Mouse (Mus musculus) ovary, postnatal 36 days (tissue): ENCODE measurements around the gene Ksr2.
"Not testable (repeated sequence)": the region's sequence is repeated elsewhere in the genome, so short reads cannot be mapped to it uniquely, and the experiment has no call there.

Experiments used
- DNase-seq: peaks from one replicate; pipeline ENCODE4 v3.0.0; 2022; ENCODE audit warnings: low spot score, mixed read lengths

The Ksr2 gene

DNA sequence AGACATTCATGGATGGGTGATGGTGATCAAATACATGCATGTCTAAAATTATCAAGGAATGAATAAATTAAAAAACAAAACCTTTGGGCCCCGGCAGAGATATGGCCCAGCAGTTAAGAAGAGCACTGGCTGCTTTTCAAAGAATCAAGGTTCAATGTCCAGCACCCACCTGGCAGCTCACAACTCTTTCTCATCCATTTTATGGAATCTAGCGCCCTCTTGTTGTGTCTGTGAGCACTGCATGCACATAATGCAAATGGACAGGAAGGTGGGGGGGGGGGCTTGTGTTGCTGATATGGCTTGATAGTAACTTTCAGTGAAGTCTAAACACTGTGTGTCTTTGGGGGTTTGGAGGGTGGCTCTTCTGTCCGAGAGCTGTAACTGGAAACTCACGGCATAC lies 5.6 kb upstream of the Ksr2 start:
- peak; percentile 11 for DNase-seq

DNA sequence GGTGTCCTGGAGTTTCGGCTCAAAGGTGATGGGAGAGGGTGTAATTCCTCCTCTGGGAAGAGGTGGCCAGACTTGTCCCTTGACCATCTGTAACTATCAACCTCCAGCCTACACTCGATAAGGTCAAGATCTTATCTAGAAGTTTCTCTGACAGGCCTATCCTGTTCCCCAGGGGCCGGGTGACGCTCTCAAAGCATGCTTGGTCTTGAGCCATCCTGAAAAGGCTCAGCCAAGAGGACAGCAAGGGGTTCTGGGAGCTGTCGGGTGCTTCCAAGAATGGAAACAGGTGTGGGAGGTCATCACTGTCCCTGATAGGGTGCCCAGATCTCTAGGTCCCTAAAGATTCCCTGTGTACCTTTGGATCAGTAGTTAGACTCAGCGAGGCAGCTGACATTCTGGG lies 4.4 kb upstream of the Ksr2 start:
- no peak for DNase-seq

DNA sequence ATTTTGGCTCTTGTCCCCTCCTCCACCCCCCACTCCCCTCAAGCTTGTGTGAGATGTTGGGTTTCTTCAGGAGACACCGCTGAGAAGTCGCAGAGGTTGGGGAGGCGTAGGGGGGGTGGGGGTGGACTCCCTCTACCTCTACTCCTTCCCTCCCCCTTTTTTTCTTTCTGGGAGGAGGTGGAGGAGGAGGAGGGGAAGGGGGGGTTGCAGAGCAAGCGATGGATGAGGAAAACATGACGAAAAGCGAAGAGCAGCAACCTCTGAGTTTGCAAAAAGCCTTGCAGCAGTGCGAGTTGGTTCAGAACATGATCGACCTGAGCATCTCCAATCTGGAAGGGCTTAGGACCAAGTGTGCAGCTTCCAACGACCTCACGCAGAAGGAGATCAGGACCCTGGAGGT lies 811 bp downstream of the Ksr2 start:
- DNase-seq, result no peak

DNA sequence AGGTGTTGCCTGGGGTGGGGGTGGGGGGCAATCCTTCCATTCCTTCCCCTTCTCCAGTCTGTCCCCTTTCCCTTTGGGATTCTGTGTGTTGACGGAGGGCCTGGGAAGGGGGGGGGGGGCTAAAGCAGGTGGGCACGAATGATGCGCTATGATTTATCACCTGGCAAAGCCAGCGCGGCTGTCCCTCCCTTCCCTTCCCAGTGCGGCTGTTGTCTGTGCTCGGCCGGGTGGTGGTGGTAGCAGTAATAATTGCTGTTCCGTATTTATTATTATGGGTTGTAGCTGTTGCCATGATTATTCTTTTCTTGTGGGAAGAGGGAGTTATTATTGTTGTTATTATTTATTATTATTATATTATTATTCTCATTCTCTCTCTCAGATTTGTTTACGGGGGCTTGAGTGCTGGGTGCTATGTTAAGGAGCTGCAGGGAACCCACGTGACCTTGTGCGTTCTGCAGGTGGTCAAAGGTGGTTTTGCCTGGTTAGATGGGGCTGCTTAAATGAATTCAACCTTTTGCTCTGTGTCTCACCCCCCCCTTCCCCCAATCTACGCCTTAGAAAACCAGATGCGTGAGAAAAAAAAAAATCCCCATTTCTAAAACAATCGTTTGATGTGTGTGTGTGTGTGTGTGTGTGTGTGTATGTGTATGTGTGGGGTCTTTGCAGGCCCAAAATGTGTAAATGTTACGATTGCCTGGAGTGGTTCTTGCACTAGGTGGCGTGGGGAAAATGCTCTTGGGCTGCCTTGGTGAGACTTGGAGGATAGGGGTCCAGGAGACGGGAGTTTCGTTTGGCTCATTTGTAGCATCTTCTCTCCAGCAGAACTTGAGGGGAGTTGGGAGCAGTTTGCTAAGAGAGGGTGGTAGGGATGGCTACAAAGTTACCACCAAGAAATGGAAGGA lies 1.5 kb downstream of the Ksr2 start:
- no peak for DNase-seq

DNA sequence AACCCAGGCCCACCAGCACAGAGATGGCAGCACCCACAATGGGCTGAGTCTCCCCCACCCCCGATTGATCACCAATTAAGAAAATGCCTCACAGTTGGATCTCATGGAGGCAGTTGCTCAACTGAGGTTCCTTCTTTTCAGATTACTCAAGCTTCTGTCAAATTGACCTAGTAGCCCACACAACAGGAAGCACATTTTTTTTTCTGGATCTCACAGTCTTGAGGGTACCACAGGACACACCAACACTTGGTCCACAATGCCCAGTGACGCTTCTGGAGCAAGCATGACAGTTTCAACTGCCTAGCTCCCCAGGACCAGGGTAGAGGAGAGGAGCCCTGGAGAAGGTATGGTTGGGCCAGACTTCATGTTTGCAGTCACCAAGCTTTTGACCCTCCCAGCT lies 3.6 kb downstream of the Ksr2 start:
- no peak for DNase-seq

DNA sequence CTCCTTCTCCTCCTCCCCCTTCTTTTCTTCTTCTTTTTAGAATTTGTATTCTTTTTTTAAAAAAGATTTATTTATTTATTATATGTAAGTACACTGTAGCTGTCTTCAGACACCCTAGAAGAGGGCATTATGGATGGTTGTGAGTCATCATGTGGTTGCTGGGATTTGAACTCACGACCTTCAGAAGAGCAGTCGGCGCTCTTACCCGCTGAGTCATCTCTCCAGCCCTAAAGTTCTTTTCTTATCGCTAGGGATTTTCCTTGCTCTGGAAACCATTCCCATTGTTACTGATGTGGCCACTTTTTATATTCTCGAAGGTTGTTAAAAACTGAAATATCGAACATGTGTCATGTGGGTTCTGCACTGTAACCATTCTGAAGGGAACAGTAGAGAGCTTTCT lies 19.7 kb downstream of the Ksr2 start:
- DNase-seq, result not testable (repeated sequence)

DNA sequence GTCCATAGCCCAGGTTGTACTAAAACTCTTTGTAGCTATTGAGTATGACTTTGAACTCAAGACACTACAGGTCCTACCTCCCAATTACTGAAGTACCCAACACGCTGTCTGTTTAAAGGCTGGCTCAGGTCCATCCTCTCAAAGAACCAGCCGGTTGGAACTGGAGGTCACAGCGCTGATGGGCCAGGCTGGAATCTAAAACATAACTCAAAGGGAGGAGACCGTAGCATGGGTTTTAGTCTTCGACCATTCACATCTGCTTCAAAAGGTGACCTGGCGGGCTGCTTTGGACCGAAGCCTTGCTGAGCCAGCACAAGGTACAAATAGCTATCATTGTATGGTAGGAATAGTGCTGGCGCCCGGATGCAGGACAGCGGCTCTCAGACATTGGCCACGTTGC lies 26.5 kb downstream of the Ksr2 start:
- DNase-seq, result no peak

DNA sequence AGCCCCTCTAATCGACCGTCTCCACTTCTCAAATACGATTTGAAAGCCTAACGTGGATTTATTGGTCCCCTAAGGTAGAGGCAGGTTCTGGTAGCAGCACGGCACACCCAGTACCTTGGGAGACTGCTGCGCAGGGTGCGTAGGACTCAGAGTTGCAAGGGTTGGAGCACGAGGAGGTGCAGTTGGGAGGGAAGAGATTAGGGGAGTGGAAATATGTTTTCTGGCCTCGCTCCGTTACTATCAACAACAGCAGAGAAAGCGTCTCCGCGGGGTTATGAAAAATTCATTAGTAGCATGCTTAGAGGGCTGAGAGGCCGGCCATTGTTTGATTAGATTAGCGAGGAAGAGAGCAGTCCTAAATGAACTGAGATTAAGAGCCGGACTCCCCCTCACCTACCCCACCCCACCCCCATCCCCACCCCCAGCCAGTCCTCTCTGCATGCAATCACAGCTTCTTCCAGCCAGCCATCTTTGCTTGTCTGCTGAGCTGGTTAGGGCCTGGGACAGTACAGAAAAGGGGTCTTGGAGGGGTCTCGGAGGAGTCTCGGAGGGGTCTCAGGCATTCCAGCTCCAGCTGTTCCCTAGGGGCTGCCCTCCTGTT lies 27.5 kb downstream of the Ksr2 start:
- DNase-seq, result no peak

DNA sequence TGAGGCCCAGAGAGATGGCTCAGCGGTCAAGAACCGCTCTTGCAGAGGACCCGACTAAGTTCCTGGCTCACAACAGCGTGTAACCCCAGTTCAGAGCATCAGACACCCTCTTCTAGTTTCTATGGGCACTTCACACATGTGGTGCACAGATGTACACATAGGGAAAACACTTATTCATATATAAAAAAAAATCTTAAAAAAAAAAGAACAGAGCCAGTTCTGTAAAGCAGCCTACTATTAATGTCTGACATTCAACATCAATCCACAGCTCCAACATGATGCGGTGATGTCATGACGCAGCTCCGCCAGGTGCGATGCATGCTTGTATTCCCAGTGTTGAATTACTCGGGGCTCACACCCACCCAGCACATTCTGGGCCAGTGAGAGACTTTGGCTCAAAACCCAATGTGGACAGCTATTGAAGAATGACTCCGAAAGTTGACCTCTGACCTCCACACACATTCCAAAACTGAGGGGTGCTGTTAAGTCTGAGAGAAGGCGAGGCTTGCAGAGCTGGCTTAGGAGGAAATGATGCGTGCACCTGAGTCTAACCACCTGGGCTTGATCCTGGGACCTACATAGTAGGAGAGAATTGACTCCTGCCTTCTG lies 28.5 kb downstream of the Ksr2 start:
- DNase-seq, result no peak

DNA sequence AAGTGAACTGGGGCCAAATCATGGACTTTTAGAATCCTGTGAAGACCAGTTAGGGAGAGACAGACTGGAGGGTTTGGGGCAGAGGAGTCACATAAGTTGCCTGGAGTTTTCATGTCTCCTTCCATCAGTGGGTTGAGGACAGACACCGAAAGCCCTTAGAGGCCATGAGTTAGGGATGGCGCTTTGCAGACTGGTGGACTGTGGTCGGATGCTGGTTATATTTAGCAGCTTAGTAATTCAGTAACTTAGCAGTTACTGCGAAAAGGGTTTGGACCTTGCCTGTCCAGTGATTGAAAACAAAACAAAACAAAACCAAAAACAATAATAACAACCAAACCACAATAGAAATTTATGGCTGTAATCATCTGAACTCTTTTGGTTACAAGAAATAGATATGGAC lies 29.3 kb downstream of the Ksr2 start:
- DNase-seq, result no peak

DNA sequence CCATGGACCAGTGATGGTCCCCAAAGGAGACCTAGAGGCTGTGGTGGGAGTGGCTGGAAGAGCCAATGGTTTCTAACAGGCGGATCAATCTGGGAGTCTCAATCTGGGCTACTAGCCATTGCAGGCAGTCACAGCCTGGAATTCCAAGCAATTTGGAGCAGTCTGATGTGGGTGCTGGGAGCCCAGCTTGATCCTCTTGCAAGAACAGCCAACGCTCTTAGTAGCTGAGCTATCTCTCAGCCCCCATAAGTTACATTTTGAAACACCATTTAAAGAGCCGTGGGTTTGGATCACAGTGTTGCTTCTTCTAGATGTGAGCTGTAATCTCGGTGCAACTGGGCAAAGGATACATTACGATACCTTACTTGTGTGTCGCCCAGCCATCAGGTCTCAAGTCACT lies 30.1 kb downstream of the Ksr2 start:
- no peak for DNase-seq

DNA sequence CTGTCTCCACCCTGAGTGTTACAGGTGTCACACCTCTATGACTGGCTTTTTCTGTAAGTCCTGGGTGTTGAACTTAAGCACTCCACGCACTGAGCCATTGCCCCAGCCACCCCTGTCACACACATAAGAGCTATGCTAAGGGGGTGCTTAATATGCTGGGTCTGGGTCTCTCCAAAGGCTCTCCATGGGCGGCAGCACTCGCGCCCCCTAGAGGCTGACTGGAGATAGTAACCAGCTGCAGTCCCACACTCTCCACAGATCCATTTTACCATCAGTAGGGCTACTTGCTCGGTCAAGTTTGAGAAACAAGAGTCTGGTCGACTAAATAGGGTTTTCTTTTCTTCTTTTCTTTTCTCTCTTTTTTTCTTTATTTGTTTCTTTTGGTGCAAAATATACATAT lies 33.9 kb downstream of the Ksr2 start:
- DNase-seq, result no peak

DNA sequence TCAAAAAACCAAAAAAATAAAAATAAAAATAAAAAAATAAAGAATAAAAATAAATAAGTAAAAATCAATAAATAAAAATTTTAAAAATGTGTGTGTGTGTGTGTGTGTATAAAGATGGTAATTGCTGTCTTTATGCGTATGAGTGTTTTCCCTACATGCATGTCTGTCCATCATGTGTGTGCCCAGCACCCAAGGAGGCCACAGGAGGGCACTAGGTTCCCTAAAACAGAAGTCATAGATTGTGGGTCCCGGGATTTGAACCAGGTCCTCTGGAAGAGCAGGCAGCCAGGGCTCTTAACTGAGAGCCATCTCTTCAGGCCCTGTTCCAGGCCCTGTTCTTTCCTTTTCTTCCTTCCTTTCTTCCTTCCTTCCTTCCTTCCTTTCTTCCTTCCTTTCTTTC lies 38.2 kb downstream of the Ksr2 start:
- no peak for DNase-seq

DNA sequence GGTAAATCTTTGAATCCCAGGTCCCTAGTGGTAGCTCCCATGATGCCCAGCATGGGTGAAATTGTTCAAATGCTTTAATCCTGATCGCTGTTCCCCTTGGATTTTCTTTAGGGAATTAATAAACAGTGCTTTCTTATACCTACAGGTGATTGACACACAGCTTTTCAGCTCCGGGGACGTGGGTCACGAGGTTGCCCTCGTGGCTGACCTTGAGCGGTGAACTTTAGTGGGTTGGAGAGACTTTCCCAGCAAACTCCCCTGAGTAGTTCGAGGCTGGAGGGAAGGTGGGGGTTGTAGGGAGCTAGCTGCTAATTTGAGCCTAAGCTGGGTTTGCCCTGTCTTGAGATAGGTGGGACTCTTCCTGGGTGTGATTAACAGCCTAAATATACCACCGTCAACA lies 41.7 kb downstream of the Ksr2 start:
- no peak for DNase-seq

DNA sequence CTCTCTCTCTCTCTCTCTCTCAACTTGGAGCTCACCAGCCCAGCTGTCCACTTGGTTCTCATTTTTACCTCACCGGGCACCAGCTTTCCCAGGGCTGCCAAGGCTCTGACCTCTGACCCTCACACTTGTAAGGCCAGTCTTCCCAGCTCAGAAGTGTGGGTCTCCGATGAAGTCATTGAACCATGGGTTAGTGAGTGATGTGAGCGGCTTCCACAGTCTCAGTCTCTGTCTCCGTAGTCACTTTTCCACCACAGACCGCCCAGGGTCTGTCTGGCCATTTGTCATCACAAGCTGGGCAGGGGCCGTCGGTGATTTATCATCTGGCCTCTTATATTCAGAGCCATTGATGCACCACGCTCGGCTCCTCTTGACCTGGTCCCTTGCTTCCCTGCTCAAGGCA lies 43.3 kb downstream of the Ksr2 start:
- DNase-seq, result no peak

DNA sequence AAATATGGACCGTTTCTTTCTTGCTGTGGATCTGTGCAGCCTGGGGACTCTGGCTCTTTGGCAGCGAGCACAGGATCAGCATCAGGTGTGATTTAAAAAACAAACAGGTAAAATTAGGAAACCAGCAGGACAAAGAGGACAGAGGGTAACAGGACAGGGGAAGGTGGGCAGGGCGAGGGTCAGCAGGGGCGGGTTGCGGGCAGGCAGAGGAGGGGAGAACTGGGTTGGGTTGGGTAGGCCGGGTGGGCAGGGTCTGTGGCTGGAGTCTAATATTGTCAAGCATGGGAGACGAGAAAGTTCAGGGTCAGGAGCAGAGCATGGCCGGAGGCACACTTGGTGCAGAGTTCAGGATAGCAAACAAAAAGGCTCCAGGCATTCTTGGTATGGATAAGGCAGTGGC lies 43.8 kb downstream of the Ksr2 start:
- DNase-seq, result no peak

DNA sequence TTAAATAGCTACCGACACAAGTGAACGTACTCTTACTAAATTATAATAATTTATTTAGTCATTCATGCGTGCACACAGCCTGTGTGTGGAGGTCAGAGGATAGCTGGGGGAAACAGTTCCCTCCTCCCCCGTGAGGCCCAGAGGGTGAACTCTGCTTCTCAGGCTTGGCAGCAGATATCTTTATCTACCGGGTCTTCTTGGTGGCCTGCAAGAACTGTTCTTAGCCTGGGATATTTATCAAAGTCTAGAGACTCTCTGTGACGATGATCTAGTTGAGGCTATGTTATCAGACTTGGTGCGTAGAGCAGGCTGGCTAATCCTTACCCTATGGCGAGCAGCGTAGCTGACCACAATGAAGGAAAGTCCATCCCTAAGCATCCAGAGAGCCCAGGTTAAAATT lies 45.1 kb downstream of the Ksr2 start:
- DNase-seq, result no peak

DNA sequence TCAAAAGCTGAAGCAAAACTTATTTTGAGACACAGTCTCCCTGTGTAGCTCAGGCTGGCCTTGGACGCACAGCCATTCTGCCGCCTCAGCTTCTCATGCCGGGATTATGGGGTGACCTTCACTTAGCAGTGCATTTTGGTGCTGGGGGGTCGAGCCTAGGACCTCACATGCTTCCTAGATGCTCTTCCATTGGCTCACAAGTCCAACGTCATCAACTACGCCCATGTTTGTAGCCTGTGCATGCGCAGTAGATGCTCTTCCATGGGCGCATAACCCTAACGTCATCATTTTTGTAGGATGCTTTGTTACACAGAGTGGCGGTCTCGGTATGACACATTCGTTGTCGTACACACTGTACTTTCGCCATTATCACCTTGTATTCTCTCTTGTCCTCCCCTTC lies 46.5 kb downstream of the Ksr2 start:
- no peak for DNase-seq

DNA sequence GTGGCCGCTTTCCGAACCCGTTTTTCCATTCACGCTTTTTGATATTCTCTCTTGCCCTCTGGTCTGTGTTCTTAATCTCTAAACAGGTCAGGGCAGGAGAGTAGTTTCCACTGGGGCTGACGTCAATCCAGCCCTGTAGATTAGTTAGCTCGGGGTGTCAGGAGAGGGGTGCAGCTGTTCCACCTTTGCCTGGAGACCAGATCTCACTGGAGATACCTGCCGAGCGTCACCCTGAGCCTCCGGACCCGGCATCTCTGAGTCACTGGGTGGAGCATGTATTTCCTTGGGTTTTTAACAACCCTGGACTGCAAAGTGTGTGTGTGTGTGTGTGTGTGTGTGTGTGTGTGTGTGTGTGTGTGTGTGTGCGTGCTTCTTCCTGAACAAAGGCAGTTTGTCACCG lies 53.3 kb downstream of the Ksr2 start:
- DNase-seq, result no peak

DNA sequence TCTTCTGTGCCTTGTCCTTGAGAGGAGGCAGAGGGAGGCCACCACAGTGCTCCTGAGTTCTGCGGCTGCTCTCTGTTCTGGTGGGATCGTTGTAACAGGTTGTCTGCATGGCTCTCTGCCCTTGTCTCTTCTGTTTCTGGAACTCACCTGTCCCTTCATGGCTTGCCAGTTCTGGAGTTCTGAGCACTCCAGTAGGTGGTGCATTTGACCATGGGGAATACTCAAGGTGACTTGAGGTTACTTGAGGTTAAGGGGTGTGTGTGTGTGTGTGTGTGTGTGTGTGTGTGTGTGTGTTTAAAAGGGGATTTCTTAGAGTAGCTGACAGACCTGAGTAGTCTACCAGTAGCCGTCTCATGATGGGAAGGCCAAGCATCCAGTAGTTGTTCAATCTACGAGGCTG lies 55.2 kb downstream of the Ksr2 start:
- DNase-seq, result no peak

DNA sequence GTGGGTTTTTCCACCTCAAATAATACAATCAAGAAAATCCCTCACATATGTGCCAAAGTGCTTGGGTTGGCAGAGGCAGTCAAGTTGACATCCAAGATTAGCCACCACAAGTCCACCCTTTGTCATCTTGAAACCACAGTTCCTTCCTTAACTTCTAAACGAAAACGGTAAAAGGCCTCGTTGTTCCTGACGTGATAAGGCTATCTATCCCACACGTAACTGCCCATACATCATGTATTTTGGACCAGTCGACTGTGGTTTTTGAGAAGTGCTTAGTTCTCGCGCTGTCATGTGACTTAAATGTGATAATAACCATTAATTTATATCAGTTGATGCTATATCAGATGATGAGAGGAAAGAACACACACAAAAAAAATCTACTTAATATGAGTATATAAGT lies 55.8 kb downstream of the Ksr2 start:
- DNase-seq, result no peak

DNA sequence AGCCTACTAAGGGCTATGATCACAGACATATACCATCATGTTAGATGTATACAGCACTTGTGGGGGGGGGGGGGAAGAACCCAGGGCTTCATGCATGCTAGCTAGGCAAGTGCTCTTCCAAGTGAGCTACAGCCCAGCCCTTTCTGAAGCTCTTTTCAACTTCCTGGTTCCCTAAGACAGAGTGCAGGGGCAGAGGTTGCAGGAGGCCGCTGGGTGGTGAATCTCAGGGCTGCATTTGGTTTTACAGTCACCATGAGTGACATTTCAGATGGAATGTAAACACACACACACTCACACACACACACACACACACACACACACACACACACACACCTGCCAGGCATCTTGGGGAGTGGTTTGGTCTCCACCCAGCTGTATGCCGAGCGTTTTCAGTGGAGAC lies 67.4 kb downstream of the Ksr2 start:
- no peak for DNase-seq

DNA sequence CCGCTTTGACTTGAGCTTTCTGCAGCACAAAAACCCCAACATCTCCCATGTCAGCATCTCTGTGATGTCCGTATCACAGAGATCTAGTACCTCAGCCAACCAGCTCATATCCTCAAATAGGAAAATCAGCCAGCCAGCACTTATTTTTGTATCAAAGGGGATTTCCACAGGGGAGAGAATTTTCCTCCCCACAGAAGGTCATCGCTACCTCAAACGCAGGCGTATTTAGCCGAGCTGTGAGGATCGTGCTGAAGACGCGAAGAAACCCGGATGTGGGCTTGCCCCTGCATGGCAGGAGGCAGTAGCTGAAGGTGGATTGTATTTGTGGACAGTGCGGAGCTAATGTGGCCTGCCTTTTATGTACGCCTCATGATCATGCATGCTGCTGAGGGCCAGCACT lies 67.8 kb downstream of the Ksr2 start:
- no peak for DNase-seq

DNA sequence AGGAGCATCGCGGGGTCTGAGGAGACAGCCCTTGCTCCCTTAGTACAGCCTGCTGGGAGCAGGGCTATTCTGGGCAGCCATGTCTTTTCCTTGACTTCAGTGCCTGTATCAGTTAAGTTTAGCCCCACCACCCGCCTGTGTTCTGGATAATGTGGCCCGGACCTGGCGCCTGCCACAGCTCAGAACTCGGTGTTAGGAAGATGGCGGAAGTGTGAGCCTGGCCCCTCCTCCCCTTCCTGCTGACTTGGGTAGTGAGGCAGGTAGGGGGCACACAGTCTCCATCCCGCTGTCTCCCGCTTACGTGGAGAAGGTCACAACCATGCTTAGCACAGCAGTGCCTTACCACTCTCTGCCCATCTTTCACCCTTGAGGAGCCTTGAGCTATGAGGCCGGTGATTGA lies 68.2 kb downstream of the Ksr2 start:
- no peak for DNase-seq
